Mouse (Mus musculus): ENCODE data around the gene Cstad.

DNA sequence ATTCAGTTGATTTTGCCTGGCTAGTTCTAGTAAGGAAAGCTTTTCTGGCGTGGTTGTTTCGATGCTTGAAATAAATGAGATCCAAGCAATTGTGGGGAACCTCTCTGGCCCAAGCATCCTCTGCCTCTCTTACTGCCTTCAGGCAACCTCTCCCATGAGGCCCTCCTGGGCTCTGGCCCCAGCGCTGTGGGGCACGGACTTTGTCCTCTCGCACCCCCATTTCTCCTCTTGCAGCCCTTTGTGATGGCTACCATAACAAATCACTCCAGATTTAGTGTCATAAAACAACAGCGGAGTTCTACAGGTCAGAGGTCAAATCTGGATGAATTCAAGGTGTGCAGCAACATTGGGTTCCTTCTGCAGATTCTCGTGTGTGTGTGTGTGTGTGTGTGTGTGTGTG, 49.1 kb upstream of the Cstad start:
- TF ChIP-seq ZNF384 (IDR thresholded peaks at IDR 0.05; ENCODE audit: low read depth, low read length) = no peak
- no peak for TF ChIP-seq HCFC1 (IDR thresholded peaks at IDR 0.05; ENCODE audit: borderline replicate concordance, insufficient read depth, low read length)
- TF ChIP-seq MAFK (IDR thresholded peaks at IDR 0.05; ENCODE audit: insufficient read depth, low read depth, low read length) = no peak
- no peak for TF ChIP-seq ZC3H11A (IDR thresholded peaks at IDR 0.05; ENCODE audit: borderline replicate concordance, low read depth, low read length)

All from ES-E14 (cell line).